Mouse (Mus musculus) intestine, embryonic 15.5 days (tissue): ENCODE measurements at regions not wholly inside any gene's neighbourhood (a gene's known extent, or its start where the extent isn't known, plus 50 kb on each side); places are given as distances from the start of the nearest gene placed in this dataset.

Experiments
- ATAC-seq: fragments of 200-750 bp; cut with Nextera tagmentation; 2 replicates; pipeline ENCODE4 v1.8.0; 2017; ENCODE audit warnings: moderate TSS enrichment, moderate library complexity
- H3K27ac ChIP-seq: fragments of 300-500 bp; sonication (generic); 2 replicates; pipeline ENCODE4 v1.5.1; 2015; ENCODE audit warnings: mild to moderate bottlenecking, inconsistent platforms
- H3K27me3 ChIP-seq: fragments of 300-500 bp; sonication (generic); replicated peaks from 2 replicates; pipeline ENCODE4 v1.6.1; 2015; ENCODE audit warnings: inconsistent platforms
- H3K36me3 ChIP-seq: fragments of 300-500 bp; sonication (generic); 2 replicates; pipeline ENCODE4 v1.6.1; 2015; ENCODE audit warnings: inconsistent platforms
- H3K4me1 ChIP-seq: fragments of 300-500 bp; sonication (generic); replicated peaks from 2 replicates; pipeline ENCODE4 v1.6.1; 2015; ENCODE audit warnings: inconsistent platforms
- H3K4me2 ChIP-seq: fragments of 300-500 bp; sonication (generic); replicated peaks from 2 replicates; pipeline ENCODE4 v1.6.1; 2015; ENCODE audit warnings: mild to moderate bottlenecking, inconsistent platforms
- H3K4me3 ChIP-seq: fragments of 300-500 bp; sonication (generic); replicated peaks from 2 replicates; pipeline ENCODE4 v1.5.1; 2015; ENCODE audit warnings: inconsistent platforms
- H3K9ac ChIP-seq: fragments of 300-500 bp; sonication (generic); 2 replicates; pipeline ENCODE4 v1.6.1; 2015; ENCODE audit warnings: inconsistent platforms
- H3K9me3 ChIP-seq: fragments of 300-500 bp; sonication (generic); 2 replicates; pipeline ENCODE4 v1.6.1; 2016; ENCODE audit warnings: inconsistent platforms
- WGBS: fragments of 180-500 bp; shearing (Covaris S2); methylation state at CpG from one replicate; pipeline ENCODE4 v1.1.7; 2015; 5-methylcytosine and 5-hydroxymethylcytosine counted together

DNA sequence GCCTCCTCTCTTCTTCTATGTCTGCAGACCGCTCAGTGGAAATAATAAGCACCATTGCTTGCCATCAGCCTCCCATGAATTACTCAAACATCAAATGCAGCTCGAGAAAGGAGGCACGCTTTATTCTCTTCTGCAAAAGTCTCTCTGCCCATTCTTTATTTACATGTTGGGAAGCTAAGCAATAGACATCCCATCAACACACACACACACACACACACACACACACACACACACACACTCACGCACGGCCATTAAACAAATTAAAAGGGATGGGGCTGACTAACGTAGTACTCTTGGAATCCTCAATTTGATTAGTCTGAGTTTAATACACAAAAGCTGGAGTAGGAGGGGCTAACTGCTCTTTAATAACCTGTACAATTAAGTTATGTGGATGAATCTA is 167.7 kb downstream of the Ascl1 start:
- no peaks in the 10 kb centered on the region for H3K4me1 ChIP-seq
- 70% methylated on average over 6 of the region's 6 CpGs for WGBS
- H3K9me3 ChIP-seq = no peaks in the 10 kb centered on the region
- ATAC-seq = 0 out of 2 replicates have a peak, but pooled peaks have one; percentile 8
- no peak overlapping the region for H3K27ac ChIP-seq
- H3K27me3 ChIP-seq = no peaks in the 10 kb centered on the region
- H3K9ac ChIP-seq = no peak overlapping the region
- no peak overlapping the region for H3K4me2 ChIP-seq
- no peak overlapping the region for H3K4me3 ChIP-seq
- no peaks in the 10 kb centered on the region for H3K36me3 ChIP-seq

DNA sequence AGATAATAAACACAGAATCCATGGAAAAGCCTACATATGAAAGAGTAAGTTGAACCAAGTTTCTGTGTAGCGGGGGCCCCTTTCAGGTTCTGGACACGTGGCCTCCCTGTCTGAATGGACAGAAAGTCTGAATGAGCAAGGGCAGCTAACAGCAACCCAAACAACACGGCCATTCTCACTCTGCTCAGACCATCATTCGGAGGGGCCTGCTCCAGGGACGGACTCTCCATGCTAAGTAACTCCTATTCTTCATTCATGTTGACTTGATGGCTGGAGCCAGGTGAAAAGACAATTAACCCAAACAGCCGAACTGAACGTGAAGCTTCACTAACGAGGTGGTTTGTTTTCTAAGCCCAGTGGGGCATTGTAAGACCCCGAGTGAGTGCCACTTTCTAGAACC is 168.3 kb downstream of the Ascl1 start:
- Histone ChIP-seq H3K4me3 (no peak overlapping the region), H3K27ac (no peak overlapping the region), H3K4me1 (no peaks in the 10 kb centered on the region), H3K9me3 (no peaks in the 10 kb centered on the region), H3K9ac (no peak overlapping the region), H3K4me2 (no peak overlapping the region), H3K36me3 (no peaks in the 10 kb centered on the region), H3K27me3 (no peaks in the 10 kb centered on the region)
- ATAC-seq = no peak
- WGBS = 75% methylated on average over 9 of the region's 9 CpGs

DNA sequence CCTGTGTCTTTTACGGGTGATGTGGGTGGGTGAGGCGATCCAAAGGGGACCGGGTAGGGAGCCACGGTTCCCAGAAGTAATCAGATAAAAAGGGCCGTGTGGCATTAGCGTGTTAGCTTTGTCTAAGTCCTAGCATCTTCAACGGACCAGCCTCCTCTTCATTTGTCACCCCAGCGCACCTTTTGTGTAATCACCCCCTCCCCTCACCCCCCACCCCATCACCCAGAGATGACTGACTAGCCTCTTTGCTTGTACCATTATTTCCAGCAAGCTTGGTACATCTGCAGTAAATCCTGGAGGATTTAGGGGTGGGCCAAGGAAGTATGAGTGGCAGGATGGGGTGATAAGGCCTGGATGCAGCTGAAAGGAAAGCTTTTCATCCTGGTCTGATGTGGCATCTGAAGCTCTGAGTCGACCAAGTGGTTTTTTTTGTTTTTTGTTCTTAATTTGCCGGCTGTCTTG is 183.8 kb downstream of the Ascl1 start:
- H3K9me3 ChIP-seq = no peaks in the 10 kb centered on the region
- H3K9ac ChIP-seq = no peak overlapping the region
- H3K4me3 ChIP-seq = no peak overlapping the region
- no peaks in the 10 kb centered on the region for H3K27me3 ChIP-seq
- no peak overlapping the region for H3K4me2 ChIP-seq
- no peaks in the 10 kb centered on the region for H3K36me3 ChIP-seq
- 82% methylated on average over 10 of the region's 10 CpGs for WGBS
- ATAC-seq = no peak
- no peak overlapping the region for H3K27ac ChIP-seq
- no peaks in the 10 kb centered on the region for H3K4me1 ChIP-seq

- Histone ChIP-seq H3K36me3 (no peaks in the 10 kb centered on the region), H3K4me3 (no peak overlapping the region), H3K4me1 (no peaks in the 10 kb centered on the region), H3K27ac (no peak overlapping the region), H3K9ac (no peak overlapping the region), H3K9me3 (no peaks in the 10 kb centered on the region), H3K4me2 (no peak overlapping the region), H3K27me3 (no peaks in the 10 kb centered on the region)
- ATAC-seq = no peak
- 83% methylated on average over 10 of the region's 10 CpGs for WGBS
Observed at GRCm38 (mm10) chr10:87308815-87309396, 184.6 kb downstream of the Ascl1 start.

GRCm38 (mm10) chr10:87297166-87297565 is 196.3 kb downstream of the Ascl1 start:
- Histone ChIP-seq H3K9me3 (no peaks in the 10 kb centered on the region), H3K4me1 (no peaks in the 10 kb centered on the region), H3K4me2 (no peak overlapping the region), H3K9ac (no peak overlapping the region), H3K27me3 (no peaks in the 10 kb centered on the region), H3K4me3 (no peak overlapping the region), H3K36me3 (no peaks in the 10 kb centered on the region), H3K27ac (no peak overlapping the region)
- ATAC-seq = no peak
- 77% methylated on average over 5 of the region's 5 CpGs for WGBS

- 15% methylated on average over 2 of the region's 2 CpGs for WGBS
- Histone ChIP-seq H3K9ac (no peak overlapping the region), H3K27me3 (no peaks in the 10 kb centered on the region), H3K4me2 (no peak overlapping the region), H3K4me1 (no peaks in the 10 kb centered on the region), H3K27ac (no peak overlapping the region), H3K36me3 (no peaks in the 10 kb centered on the region), H3K4me3 (no peak overlapping the region), H3K9me3 (no peaks in the 10 kb centered on the region)
- no peak for ATAC-seq
Observed at GRCm38 (mm10) chr10:87293317-87293716, 200.1 kb downstream of the Ascl1 start.

- Histone ChIP-seq H3K4me3 (no peak overlapping the region), H3K4me2 (no peak overlapping the region), H3K36me3 (no peaks in the 10 kb centered on the region), H3K9me3 (no peaks in the 10 kb centered on the region), H3K4me1 (no peaks in the 10 kb centered on the region), H3K27ac (no peak overlapping the region), H3K27me3 (no peaks in the 10 kb centered on the region), H3K9ac (no peak overlapping the region)
- no peak for ATAC-seq
- WGBS = 78% methylated on average over 1 of the region's 1 CpGs
Observed at GRCm38 (mm10) chr10:87286831-87287230, 206.6 kb downstream of the Ascl1 start.

GRCm38 (mm10) chr10:87284296-87284695 is 209.2 kb downstream of the Ascl1 start:
- H3K9me3 ChIP-seq = no peaks in the 10 kb centered on the region
- 65% methylated on average over 2 of the region's 2 CpGs for WGBS
- ATAC-seq = no peak

More at GRCm38 (mm10) chr10:87284296-87284695, 209.2 kb downstream of the Ascl1 start:
- no peak overlapping the region for H3K27ac ChIP-seq
- H3K4me1 ChIP-seq = no peaks in the 10 kb centered on the region
- H3K4me2 ChIP-seq = no peak overlapping the region
- no peaks in the 10 kb centered on the region for H3K27me3 ChIP-seq
- no peak overlapping the region for H3K4me3 ChIP-seq
- no peak overlapping the region for H3K9ac ChIP-seq
- H3K36me3 ChIP-seq = no peaks in the 10 kb centered on the region
